Mouse (Mus musculus): ENCODE results near the gene Cd320.
"Not testable (repeated sequence)": the region's sequence is repeated elsewhere in the genome, so short reads cannot be mapped to it uniquely, and the experiment has no call there.

Gene Cd320

DNA sequence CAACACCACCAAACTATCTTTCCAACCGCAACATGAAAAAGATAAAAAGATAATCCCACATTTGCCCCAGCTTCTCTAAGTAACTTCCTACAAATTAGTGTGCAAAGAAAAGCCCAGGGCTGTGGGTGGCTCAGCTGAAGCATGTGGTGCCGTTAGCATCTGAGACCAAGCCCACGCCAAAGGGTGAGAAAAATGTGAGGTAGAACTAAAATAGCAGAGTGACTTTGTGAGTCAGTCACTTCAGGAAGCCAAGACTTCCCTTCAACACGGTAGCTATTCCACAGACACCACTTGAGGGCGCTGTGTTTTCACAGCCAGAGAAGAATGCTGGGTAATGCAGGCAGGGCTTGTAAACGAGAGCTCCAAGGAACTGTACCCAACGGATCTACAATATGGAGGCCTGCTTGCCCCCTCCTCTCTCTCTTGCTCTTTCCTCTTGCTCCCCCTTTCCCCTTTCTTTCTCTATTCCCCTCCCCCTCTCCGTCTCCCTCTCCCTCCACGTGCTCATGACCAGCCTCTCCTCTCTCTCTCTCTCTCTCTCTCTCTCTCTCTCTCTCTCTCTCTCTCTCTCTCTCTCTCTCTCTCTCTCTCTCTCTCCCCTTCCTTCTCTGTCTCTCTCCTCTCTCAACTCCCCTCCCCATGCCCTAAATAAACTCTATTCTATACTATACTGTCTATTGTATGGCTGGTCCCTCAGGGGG is 22.6 kb downstream of the Cd320 start:
- Histone ChIP-seq H3K27me3 (ENCODE audit: control insufficient read depth, insufficient read depth, low read length, poor library complexity, severe bottlenecking) (no peaks in the 10 kb centered on the region), H3K36me3 (ENCODE audit: control insufficient read depth, insufficient read depth, low read length, poor library complexity, severe bottlenecking) (no peaks in the 10 kb centered on the region)

DNA sequence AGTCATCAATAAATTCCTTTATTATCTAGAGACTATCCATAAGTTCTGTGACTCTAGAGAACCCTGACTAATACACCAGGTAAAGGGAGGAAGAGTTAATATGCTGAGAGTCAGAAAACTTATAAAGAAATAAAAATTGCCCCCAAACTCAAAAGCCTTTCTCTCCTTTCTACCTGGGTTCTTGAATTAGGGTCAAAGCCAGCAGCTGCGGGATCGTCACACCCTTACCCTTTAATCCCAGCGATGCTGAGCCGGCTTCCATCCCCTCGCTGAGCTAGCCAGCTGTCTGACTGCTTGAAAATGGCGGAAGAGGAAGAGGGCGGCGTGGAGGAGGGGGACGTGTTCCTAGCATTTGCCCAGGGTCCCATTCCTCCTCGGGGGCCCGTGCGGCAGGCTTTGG is 30.6 kb downstream of the Cd320 start, which contains the start of gene Gm7029:
Gene Gm7029 (plus strand): TSS at position 301 of the 400 bp plus-strand sequence.
- H3K36me3 ChIP-seq (ENCODE audit: control insufficient read depth, insufficient read depth, low read length, poor library complexity, severe bottlenecking); H3K27me3 ChIP-seq (ENCODE audit: control insufficient read depth, insufficient read depth, low read length, poor library complexity, severe bottlenecking); DNase-seq (ENCODE audit: low read depth, low spot score): not testable (repeated sequence)

More for the DNA sequence above, 22.6 kb downstream of the Cd320 start:
- DNase-seq (ENCODE audit: low read depth, low spot score): peak; percentile 79

DNA sequence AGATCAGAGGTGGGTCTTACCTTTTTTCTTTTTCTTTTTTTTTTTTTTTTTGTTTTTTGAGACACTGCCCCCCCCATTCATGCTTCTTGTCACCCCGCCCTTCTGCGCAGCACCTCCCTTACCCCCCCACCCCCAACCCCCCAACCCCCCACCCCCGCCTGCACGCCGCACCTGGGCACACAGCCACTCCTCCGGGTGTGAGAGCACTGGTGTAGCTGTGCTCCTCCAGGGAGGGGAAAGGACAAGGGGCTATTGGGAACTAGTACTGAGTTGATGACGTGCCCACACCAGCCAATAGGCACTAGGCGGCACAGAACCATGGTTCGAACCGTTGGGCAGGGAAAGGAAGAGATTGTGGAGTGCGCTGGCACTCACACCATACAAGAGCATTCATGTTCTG is 31.5 kb downstream of the Cd320 start:
- H3K36me3 ChIP-seq (ENCODE audit: control insufficient read depth, insufficient read depth, low read length, poor library complexity, severe bottlenecking): no peaks in the 10 kb centered on the region
- DNase-seq (ENCODE audit: low read depth, low spot score): no peak
- no peaks in the 10 kb centered on the region for H3K27me3 ChIP-seq (ENCODE audit: control insufficient read depth, insufficient read depth, low read length, poor library complexity, severe bottlenecking)

DNA sequence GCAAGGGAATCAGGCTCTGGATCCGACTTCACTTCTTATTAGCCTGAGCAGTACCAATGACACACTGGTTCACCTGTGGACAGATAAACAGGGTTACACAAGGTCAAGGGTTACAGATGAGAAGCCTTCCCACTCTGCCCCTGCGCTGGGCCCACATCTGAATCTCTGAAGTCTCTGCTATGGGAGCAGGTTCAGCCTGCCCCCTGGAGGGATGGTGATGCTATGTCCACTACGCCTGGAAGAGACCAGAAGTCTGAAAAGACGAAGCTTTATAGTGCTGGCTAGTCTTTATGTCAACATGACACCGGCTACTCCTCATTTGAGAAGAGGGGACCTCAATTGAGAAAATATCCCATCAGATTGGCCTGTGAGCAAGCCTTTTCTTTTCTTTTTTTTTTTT is 32.9 kb downstream of the Cd320 start:
- H3K36me3 ChIP-seq (ENCODE audit: control insufficient read depth, insufficient read depth, low read length, poor library complexity, severe bottlenecking); H3K27me3 ChIP-seq (ENCODE audit: control insufficient read depth, insufficient read depth, low read length, poor library complexity, severe bottlenecking): not testable (repeated sequence)
- DNase-seq (ENCODE audit: low read depth, low spot score): peak; percentile 21

DNA sequence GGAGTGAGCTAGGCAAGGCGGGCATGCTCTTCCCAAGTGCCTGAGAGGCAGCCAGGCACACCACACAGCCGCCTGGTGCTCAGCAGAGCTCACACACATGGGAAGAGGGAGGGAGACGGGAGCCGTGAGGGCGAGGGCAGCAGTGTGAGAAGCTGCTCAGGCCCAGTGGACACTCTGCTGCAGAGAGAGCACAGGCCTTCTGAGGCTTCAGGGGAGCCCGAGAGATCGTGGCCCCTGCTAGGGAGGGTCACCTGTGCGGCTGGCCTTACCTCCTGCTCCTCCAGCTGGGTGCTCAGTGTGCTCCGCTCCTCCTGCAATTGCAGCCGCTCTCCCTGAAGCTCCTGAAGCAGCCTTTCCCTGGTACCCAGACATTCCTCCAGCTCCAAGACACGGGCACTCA is 41.4 kb downstream of the Cd320 start:
- DNase-seq (ENCODE audit: low read depth, low spot score); H3K36me3 ChIP-seq (ENCODE audit: control insufficient read depth, insufficient read depth, low read length, poor library complexity, severe bottlenecking); H3K27me3 ChIP-seq (ENCODE audit: control insufficient read depth, insufficient read depth, low read length, poor library complexity, severe bottlenecking): not testable (repeated sequence)

DNA sequence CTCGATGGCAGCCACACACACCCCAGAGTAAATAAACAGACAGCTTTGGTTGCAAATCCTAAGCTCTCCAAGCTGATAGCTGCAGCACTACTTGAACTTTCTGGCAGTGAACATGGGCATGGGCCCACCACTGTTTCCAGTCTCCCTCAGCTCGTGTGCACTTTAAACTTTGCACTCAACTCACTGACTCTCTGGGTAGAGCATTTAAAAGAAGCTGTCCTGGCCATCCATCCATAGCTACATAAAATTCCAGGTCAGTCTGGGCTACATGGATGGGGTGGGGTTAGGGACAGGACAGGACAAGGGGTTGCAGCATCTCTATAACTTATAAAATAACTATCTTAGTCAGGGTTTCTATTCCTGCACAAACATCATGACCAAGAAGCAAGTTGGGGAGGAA is 44.9 kb downstream of the Cd320 start:
- DNase-seq (ENCODE audit: low read depth, low spot score); H3K27me3 ChIP-seq (ENCODE audit: control insufficient read depth, insufficient read depth, low read length, poor library complexity, severe bottlenecking); H3K36me3 ChIP-seq (ENCODE audit: control insufficient read depth, insufficient read depth, low read length, poor library complexity, severe bottlenecking): not testable (repeated sequence)

DNA sequence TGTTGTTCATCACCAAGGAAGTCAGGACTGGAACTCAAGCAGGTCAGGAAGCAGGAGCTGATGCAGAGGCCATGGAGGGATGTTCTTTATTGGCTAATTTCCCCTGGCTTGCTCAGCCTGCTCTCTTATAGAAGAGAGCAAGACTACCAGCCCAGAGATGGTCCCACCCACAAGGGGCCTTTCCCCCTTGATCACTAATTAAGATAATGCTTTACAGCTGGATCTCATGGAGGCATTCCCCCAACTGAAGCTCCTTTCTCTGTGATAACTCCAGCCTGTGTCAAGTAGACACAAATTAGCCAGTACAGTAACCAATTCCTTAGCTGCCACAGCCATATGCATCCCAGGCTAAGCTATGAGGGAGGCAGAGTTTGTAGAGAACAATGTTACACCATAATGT is 45.3 kb downstream of the Cd320 start:
- H3K27me3 ChIP-seq (ENCODE audit: control insufficient read depth, insufficient read depth, low read length, poor library complexity, severe bottlenecking); H3K36me3 ChIP-seq (ENCODE audit: control insufficient read depth, insufficient read depth, low read length, poor library complexity, severe bottlenecking); DNase-seq (ENCODE audit: low read depth, low spot score): not testable (repeated sequence)

DNA sequence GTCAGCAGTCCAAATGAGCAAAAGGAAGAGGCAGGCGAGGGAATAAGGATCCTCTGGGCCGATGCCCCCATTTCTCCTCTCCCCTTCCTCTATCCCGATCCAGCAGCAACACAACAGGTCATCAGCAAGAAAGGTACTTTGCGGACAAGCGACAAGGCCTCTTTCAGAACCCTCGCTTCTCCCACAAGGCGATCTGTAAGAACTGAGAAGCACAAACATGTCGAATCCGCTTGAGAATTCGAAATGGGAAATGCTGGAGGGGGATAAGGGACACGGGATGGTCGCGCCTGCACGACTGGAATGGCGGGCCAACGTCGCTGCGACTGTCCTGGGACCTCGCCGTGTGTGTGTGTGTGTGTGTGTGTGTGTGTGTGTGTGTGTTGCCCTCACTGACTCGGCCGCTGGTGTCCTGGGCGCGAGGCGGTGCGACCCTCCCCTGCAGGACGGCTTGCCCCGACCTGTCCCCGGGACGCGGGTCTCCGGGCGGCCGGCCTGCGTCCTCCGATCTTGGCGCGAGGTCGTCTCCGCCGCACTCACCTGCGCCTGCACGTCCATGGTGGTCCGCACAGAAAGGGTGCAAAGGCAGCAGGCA is 47.1 kb downstream of the Cd320 start:
- not testable (repeated sequence) for H3K36me3 ChIP-seq (ENCODE audit: control insufficient read depth, insufficient read depth, low read length, poor library complexity, severe bottlenecking); DNase-seq (ENCODE audit: low read depth, low spot score); H3K27me3 ChIP-seq (ENCODE audit: control insufficient read depth, insufficient read depth, low read length, poor library complexity, severe bottlenecking)

DNA sequence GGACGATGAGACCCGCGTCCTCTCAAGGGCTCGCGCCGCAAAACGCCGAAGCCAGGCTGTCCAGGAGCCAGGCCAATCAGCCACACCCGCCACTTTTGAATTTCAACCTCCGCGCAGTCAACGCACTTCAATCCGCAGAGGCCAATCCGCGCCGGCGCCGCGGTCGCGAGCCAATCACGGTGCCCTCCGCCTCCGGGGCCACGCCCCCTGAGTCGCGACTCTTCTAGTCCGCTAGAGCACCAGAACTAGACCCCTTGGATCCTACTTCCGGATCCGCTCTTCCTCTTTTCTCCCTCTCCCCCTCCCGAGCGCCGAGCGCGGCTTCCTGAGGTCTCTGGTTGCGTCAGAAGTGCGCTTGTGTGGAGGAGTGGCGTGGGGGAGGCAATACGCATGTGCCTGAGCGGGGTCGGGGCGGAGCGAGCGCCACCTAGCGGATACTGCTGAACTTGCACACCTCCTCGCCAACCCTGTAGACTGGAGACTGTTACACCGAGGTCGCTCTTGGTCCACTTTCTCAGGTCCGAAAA is 47.7 kb downstream of the Cd320 start, which contains the start of gene Kifc1:
Gene Kifc1 (minus strand): TSS at position 129 of the 527 bp plus-strand sequence.
- Histone ChIP-seq H3K27me3 (ENCODE audit: control insufficient read depth, insufficient read depth, low read length, poor library complexity, severe bottlenecking) (no peaks in the 10 kb centered on the region), H3K36me3 (ENCODE audit: control insufficient read depth, insufficient read depth, low read length, poor library complexity, severe bottlenecking) (no peaks in the 10 kb centered on the region)
- DNase-seq (ENCODE audit: low read depth, low spot score): peak; percentile 100

DNA sequence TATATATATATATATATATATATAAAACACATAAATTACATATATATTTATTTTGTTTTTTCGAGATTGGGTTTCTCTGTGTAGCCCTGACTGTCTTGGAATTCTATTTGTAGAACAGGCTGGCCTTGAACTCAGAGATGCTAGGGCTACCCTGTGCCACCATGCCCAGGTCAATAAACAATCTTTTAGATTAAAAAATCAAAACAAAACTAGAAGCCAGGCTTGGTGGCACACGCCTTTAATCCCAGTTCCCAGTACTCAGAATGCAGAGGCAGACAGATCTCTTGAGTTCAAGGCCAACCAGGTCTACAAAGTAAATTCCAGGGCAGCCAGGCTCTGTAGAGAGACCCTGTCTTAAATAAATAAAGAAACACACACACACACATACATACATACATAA is 48.5 kb downstream of the Cd320 start:
- DNase-seq (ENCODE audit: low read depth, low spot score): no peak
- Histone ChIP-seq H3K27me3 (ENCODE audit: control insufficient read depth, insufficient read depth, low read length, poor library complexity, severe bottlenecking) (no peaks in the 10 kb centered on the region), H3K36me3 (ENCODE audit: control insufficient read depth, insufficient read depth, low read length, poor library complexity, severe bottlenecking) (no peaks in the 10 kb centered on the region)

DNA sequence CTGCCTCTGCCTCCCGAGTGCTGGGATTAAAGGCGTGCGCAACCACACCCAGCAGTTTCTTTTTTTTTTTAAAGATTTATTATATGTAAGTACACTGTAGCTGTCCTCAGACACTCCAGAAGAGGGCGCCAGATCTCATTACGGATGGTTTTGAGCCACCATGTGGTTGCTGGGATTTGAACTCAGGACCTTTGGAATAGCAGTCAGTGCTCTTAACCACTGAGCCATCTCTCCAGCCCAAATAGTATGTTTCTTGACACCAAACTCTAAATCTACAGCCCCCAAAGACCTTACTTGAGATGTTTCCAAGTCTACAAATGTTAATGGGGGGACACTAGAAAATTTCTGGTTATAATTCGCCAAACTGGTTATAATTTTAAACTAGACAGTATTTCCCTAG is 49.0 kb downstream of the Cd320 start:
- DNase-seq (ENCODE audit: low read depth, low spot score); H3K27me3 ChIP-seq (ENCODE audit: control insufficient read depth, insufficient read depth, low read length, poor library complexity, severe bottlenecking); H3K36me3 ChIP-seq (ENCODE audit: control insufficient read depth, insufficient read depth, low read length, poor library complexity, severe bottlenecking): not testable (repeated sequence)

DNA sequence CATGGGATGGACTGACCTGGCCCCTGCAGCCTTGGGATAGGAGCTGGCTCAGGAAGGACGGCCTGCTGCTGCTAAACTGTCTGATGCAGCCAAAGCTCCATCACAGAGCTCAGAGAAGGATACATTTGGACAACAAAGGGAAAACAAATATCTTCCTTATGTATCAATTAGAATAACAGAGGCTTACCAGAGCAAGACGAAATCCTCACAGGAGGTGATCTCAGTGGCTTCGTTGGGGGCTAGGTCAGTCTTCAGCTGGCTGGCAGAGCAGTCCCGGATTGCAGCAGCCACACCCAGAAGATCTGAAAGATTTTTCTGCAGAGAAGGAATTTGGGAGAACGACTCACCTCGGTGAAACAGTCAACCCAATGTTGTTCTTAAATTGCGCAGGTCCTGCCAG is 49.5 kb downstream of the Cd320 start:
- DNase-seq (ENCODE audit: low read depth, low spot score): no peak
- Histone ChIP-seq H3K36me3 (ENCODE audit: control insufficient read depth, insufficient read depth, low read length, poor library complexity, severe bottlenecking) (no peaks in the 10 kb centered on the region), H3K27me3 (ENCODE audit: control insufficient read depth, insufficient read depth, low read length, poor library complexity, severe bottlenecking) (no peaks in the 10 kb centered on the region)

DNA sequence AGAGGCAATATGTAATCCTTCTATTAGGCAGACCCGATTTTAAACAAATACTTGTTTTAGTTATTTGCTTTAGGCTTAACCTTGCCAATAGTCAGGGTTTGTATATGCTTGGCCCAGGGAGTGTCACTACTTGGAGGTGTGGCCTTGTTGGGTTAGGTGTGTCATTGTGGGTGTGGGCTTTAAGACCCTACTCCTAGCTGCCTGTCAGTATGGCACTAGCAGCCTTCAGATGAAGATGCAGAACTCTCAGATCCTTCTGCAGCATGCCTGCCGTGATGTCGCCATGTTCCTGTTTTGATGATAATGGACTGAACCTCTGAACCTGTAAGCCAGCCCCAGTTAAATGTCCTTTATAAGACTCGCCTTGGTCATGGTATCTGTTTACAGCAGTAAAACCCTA is 50.1 kb downstream of the Cd320 start:
- not testable (repeated sequence) for DNase-seq (ENCODE audit: low read depth, low spot score)

DNA sequence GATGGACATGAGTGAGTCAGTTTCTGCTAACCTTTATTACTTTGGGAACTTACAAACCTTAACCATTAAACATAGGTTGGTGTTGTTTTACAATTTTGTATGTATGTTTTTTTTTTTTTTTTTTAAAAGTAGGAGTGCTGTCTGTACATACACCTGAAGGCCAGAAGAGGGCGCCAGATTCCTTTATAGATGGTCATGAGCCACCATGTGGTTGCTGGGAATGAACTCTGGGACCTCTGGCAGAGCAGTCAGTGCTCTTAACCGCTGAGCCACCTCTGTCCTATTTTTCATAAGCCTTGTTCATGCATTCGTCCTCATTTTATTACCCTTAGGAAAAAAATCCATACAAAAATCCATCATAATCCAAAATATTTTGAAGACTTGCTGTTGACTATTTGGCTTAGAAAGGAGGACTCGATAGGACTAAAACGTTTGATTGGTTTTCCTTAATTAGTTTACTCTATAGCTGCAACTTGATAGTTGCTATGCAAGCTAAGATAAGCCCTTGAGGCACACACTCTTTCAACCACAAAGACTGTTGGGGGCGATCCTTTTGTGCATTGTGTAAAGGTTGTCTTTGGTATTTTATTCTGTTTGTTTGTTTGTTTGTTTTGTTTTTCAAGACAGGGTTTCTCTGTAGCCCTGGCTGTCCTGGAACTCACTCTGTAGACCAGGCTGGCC is 54.4 kb downstream of the Cd320 start:
- no peaks in the 10 kb centered on the region for H3K27me3 ChIP-seq (ENCODE audit: control insufficient read depth, insufficient read depth, low read length, poor library complexity, severe bottlenecking)
- H3K36me3 ChIP-seq (ENCODE audit: control insufficient read depth, insufficient read depth, low read length, poor library complexity, severe bottlenecking): no peaks in the 10 kb centered on the region
- DNase-seq (ENCODE audit: low read depth, low spot score): peak; percentile 90

More for the DNA sequence above, 50.1 kb downstream of the Cd320 start:
- H3K27me3 ChIP-seq (ENCODE audit: control insufficient read depth, insufficient read depth, low read length, poor library complexity, severe bottlenecking); H3K36me3 ChIP-seq (ENCODE audit: control insufficient read depth, insufficient read depth, low read length, poor library complexity, severe bottlenecking): not testable (repeated sequence)

DNA sequence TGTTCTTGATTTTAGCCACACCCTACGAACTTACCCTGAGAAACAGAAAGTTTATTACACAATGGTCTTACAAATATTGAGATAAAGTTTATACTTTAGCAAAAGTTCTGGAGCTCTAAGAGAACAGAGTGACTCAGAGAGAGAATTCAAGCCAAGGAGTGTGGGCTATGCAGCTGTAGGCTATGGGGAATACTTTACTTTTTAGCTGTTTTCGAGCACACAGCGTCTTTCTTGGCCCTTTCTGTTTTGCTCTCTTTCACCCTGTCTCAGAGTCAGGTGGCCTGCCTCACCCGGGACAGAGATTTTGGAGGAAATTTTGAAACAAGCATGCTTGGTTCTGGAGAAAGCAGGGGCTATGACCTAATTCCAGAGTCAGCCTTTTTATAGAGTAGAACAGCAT is 55.3 kb downstream of the Cd320 start:
- not testable (repeated sequence) for DNase-seq (ENCODE audit: low read depth, low spot score); H3K36me3 ChIP-seq (ENCODE audit: control insufficient read depth, insufficient read depth, low read length, poor library complexity, severe bottlenecking); H3K27me3 ChIP-seq (ENCODE audit: control insufficient read depth, insufficient read depth, low read length, poor library complexity, severe bottlenecking)

Data from splenic B cell, adult 2 months (primary cell).